Mouse (Mus musculus): ENCODE measurements at regions not wholly inside any gene's neighbourhood (a gene's known extent, or its start where the extent isn't known, plus 50 kb on each side); places are given as distances from the start of the nearest gene placed in this dataset.
"Not testable (repeated sequence)": the region's sequence is repeated elsewhere in the genome, so short reads cannot be mapped to it uniquely, and the experiment has no call there.

DNA sequence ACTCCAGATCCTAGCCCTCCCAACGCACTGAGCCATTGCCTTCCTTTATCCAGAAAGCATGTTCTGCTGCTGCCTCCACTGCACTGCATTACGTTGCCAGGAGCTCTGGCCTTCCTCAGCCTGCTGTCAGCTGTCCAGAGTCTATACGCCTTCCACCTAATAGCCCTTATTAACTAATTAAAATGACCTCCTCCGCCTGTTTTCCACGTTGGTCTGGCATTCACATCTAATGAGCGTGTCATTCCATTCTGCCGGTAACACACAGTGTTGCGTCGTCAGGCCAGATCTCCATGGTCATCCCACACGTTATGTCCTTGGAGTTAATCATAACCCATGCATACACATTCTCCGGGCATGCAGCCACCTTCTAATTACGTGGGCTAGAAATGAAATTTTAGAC, 56.7 kb upstream of the Med4 start:
- DNase-seq (ENCODE audit: low spot score), result no peak

DNA sequence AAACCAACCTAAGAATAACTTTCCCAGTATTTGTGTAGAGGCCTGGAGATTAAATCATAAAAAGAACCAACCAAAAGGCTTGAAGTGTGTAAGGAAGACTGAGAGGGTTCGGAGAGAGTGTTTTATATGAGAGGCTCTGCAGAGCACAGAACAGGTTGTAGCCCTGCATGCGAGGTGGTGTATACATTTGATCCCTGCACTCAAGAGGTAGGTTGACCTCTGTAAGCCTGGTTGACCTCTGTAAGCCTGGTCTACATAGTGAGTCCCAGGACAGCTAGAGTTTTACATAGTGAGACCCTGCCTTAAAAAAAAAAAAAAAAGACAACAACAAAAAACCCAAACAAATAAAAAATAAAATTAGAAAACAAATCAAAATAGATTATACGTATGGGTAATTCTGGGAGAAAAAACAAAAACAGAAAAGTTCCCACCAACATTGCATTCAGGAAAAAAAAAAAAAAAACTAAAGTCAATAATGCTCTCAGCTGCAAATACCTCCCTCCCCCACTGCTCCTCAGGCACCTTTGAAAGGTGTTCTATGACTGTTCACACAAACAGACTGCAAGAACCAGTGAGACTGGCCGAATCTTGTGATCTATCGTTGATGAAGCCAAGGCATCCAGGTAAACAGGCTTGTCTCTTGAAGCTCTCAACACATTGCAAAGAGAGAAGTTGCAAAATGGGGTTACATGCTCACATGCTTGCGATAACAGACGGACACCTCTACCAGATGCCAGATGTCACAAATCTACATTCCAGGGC, 57.3 kb upstream of the Med4 start:
- DNase-seq (ENCODE audit: low spot score), result no peak

DNA sequence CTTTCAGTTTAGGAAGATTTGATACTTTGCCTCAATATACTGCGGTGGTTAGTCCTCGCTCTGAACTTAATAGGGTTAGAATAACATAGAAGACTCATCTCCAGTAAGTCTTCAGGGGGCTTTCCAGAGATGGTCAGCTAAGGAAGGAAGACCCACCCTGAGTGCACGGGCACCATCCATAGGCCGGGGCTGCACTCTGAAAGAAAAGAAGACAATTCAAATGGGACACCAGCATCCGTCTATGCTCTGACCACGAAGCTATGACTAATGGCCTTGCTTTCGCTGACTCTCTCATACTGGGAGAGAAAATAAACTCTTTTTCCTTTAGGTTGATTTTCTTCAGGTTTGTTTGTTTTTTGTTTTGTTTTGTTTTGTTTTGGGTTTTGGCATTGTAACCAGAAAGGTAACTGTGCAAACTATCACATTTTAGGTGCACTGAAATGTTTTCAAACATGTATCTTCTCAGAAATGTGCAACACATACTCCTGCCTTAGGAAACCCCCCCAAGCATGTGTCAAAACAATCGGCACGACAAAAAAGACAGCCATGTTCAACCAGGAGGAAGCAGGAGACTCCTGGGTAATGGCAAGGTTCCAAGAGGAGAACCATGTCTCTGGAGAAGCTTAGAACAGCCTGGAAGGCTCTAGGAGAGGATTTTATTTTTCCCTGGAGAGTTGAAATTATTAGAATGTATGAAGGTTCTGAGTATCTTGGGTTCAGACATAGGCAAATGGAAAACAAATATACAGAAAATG, 58.4 kb upstream of the Med4 start:
- DNase-seq (ENCODE audit: low spot score), result no peak

DNA sequence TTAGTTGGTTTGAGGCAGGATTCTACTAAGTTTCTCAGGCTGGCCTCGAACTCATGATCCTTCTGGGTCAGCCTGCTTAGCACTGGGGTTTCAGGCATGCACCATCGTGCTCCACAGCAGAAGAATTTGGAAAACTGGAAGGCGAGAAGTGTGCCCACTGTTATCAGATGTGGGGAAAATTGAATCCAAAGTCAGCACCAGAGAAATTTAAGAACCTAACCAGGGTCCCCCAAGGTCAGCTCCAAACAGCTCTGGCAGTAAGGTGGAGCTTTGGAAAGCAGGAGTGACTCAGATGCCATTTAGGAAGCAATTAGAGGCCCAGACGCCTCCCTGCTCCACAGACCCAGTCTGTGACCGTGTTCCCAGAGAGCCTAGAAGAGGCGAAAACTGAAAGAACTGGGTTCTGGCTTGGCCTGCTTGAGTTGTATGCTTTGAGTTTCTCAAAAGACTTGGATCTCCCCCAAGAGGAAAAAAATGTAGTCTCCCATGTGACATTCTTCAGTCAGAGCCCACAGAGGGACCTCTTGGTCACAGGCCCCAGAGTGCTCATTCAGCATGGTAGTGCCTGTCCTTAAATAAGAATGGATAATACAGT, 59.8 kb upstream of the Med4 start:
- peak; percentile 83 for DNase-seq (ENCODE audit: low spot score)

DNA sequence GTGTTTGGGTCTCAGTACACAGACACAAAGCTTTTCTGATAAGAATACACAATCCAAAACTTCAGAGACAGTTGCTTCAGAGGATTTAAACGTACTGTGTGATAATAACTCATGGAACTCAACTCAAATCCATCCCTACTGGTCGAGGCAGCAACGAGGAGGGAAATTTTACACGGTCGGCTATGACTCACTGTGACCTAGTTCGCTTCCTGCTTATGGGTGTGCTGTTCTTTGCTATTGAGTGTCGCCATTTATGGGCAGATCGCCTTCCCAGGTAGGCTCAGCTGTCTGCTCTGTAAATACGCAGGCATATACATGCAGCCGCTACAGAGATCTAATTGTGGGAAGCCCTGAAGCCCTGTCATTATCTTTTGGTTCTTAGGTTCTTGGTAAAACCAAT, 60.7 kb upstream of the Med4 start:
- DNase-seq (ENCODE audit: low spot score), result no peak

DNA sequence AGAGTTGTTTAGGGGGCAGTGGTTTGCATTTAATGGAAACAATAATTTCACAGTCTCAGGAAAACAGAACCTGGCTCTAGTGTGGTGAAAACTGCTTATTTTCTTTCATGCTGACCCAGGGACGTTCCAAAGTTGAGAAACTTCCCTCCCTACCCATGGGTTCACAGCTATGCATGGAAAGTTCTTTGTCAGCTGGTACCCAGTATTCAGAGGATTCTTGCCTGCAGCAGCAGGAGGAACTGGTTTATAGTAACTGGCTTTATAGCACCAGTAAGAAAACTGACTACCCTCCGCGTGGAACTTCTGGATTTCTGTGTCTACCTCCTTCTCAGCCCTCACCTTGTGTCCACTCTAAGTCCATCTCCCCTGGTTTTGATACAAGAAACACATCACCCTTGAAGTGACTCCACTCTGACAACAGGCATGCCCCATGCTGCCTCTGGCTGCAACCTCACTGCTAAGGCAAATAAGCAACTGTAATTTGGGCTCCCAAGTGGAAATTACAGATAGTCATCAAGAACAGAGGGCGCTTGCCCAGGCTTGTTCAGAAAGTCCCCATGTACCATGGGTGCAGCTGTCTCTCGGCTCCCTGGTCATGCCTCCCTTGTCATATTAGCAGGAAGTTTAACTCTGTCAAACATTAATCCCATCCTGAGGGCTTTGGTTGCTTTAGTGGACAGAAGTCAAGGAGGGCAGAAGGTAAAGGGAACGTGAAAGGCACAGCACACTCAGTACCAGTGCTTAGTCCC, 60.6 kb upstream of the Itm2b start:
- DNase-seq (ENCODE audit: low spot score), result no peak

DNA sequence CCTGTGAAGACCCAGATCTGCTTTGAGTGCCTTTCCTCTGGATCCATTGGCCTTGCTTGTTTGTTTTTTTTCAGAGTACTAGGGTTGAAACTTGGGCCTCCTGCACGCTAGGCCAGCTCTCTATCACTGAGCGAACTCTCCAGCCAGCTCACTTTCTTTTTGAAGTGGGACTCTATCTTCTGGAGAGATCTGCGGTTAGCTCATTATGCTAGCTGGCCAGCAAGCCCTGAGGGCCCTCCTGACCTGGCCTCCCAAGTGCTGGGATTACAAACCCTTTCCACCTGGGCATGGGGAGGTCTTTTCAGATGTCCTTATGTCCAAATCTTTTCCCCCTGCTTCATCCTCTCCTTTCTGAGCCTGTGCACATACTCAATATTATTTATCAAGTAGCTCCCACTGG, 59.6 kb upstream of the Itm2b start:
- no peak for DNase-seq (ENCODE audit: low spot score)

DNA sequence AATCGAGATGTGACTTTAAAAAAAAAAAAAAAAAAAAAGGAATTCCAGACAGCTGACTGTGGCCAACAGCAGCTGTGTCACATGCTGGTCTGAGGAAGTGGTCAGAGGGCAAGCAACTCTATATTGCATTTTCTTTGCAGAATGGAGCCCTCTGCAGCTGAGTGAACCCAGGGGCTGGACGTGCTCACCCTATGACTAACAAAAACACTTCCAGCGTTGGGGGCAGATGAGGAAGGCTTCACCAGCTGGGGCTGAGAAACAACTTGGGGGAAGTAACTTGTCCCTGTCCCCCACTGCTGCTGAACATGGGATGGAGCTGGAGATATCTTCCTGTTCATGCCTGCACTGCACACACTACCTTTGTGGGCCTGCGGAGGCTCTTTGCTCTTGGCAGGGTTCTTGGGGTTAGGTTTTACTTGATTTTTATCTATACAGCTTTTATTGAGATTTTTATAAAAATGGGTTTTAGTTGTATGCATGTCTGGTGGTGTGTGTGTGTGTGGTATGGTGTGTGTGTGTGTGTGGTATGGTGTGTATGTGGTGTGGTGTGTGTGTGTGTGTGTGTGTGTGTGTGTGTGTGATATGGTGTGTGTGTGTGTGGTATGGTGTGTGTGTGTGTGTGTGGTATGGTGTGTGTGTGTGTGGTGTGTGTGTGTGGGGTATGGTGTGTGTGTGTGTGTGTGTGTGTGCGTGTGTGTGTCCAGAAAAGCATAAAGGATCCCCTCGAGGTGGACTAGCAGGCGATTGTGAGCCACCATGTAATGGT, 57.0 kb upstream of the Itm2b start:
- DNase-seq (ENCODE audit: low spot score), result peak; percentile 82

DNA sequence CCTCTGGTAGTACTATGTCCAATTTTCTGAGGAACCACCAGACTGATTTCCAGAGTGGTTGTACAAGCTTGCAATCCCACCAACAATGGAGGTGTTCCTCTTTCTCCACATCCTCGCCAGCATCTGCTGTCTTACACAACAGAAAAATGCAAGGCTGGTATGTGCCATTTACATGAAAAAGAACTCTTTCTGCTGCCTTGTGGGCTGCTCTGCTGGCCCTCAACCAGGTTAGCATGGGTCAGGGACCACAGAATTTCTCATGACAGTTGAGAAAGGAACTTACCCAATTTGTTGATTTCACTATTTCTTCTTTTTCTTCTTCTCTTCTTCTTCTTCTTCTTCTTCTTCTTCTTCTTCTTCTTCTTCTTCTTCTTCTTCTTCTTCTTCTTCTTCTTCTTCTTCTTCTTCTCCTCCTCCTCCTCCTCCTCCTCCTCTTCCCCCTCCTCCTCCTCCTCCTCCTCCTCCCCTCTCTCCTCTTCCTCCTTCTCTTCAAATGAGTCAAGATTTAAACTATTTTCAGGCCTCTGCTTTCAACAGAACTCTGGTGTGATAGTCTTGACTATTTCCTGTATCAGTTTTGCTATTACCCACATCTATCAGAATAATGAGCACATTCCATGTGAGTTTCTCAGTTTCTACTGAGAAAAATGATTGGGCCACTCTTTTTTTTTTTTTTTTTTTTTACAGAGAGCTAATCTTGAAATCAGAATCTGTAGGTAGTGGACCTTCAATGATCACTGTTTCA, 56.3 kb upstream of the Itm2b start:
- DNase-seq (ENCODE audit: low spot score), result not testable (repeated sequence)

DNA sequence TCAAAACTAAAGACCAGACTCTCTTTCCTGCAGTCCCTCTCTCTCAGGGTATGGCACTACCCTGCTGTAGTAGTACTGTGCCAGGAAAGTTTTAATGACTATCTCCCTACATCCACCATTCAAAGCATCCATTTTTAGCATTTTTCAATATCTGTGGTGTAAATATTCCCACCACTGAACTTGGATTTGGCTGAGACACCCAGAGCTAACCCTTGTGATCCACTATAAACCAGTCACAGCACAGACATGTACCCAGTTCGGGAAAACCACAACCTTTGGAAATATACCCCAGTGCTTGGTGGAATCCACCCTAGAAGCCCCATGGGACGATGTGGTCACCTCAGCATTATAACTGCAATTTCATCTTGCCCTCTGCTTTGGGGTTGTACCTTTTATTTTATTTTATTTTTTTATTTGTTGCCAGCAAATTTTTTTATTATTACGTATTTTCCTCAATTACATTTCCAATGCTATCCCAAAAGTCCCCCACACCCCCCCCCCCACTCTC, 54.8 kb upstream of the Itm2b start:
- no peak for DNase-seq (ENCODE audit: low spot score)

DNA sequence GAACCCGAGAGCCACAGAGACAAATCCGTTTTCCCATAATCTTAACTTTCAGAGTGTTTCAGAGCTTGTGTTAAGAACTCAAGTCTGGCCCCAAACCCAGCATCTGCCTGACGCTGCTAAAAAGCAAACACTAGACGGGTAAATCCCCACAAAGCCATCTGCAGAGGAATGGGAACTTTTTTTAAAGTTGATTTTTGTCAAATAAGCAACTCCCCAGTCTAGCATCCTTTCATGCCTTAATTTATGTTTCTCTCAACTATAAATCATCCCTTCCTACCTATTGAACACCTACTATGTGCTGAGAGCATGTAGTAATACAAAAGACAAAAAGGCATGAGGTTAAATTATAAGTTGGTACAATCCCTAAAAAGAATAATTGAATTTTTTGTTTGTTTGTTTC, 50.8 kb upstream of the Itm2b start:
- DNase-seq (ENCODE audit: low spot score), result no peak

Measured in adipocyte (in vitro differentiated cells).